Mouse (Mus musculus) neural tube, embryonic 14.5 days (tissue): ENCODE measurements at regions not wholly inside any gene's neighbourhood (a gene's known extent, or its start where the extent isn't known, plus 50 kb on each side); places are given as distances from the start of the nearest gene placed in this dataset. TPM values are rescaled to one million over a fixed set of nuclear protein-coding genes. Genes with fewer than 3 reads are reported as not detected.

Source experiments
- ATAC-seq: fragments of 200-750 bp; cut with Nextera tagmentation; 2 replicates; pipeline ENCODE4 v1.8.0; 2017; ENCODE audit warnings: low read depth, mild to moderate bottlenecking, moderate TSS enrichment, moderate library complexity
- H3K27ac ChIP-seq: fragments of 300-500 bp; sonication (generic); 2 replicates; pipeline ENCODE4 v1.5.1; 2014; ENCODE audit warnings: low read depth, mild to moderate bottlenecking, control low read depth, low read length, moderate library complexity, mixed read lengths
- H3K27me3 ChIP-seq: fragments of 300-500 bp; sonication (generic); 2 replicates; pipeline ENCODE4 v1.6.1; 2014; ENCODE audit warnings: low read length; ENCODE audit not compliant: control insufficient read depth, insufficient read depth
- H3K36me3 ChIP-seq: fragments of 300-500 bp; sonication (generic); 2 replicates; pipeline ENCODE4 v1.6.1; 2014; ENCODE audit warnings: low read length, mixed read lengths; ENCODE audit not compliant: control insufficient read depth, insufficient read depth
- H3K4me1 ChIP-seq: fragments of 300-500 bp; sonication (generic); 2 replicates; pipeline ENCODE4 v1.6.1; 2014; ENCODE audit warnings: low read length; ENCODE audit not compliant: control insufficient read depth, insufficient read depth
- H3K4me2 ChIP-seq: fragments of 300-500 bp; sonication (generic); 2 replicates; pipeline ENCODE4 v1.6.1; 2014; ENCODE audit warnings: mild to moderate bottlenecking, low read depth, low read length, control low read depth
- H3K4me3 ChIP-seq: fragments of 300-500 bp; sonication (generic); 2 replicates; pipeline ENCODE4 v1.5.1; 2014; ENCODE audit warnings: low read depth, low read length, control low read depth, mixed read lengths
- H3K9ac ChIP-seq: fragments of 300-500 bp; sonication (generic); replicated peaks from 2 replicates; pipeline ENCODE4 v1.6.1; 2014; ENCODE audit warnings: low read depth, mild to moderate bottlenecking, control low read depth, low read length, mixed read lengths
- H3K9me3 ChIP-seq: fragments of 300-500 bp; sonication (generic); 2 replicates; pipeline ENCODE4 v1.6.1; 2016; ENCODE audit warnings: low read length; ENCODE audit not compliant: control insufficient read depth
- WGBS: fragments of 180-500 bp; shearing (Covaris S2); extraction: QIAGEN DNeasy Blood & Tissue Kit; methylation state at CpG from one replicate; pipeline ENCODE4 v1.1.7; 2014; 5-methylcytosine and 5-hydroxymethylcytosine counted together
- microRNA-seq: library from miRNA; unstranded; fragments of <30 nt; microRNA quantifications from one replicate; pipeline ENCODE4, GENCODE M21; 2016

DNA sequence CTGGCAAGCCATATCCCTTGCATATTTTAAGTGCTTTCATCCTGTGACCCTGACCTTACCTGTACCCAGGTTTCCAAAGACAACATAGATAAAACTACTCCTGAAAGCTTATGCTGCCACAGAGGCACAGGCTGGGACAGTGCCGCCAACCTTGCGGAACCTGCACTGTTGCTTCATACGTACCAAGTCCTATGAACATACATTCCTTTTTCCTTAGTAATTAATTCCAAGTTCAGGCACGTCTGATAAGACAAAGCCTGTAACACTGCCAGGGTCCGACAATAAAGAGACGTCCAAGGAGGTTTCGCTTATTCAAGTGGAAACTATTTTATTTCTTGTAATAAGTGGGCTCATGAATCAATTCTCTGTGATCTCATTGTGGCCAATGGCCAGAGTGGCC is 70.2 kb upstream of the Pbx1 start:
- Histone ChIP-seq H3K4me1 (no peaks in the 10 kb centered on the region), H3K27ac (no peak overlapping the region), H3K4me2 (no peak overlapping the region), H3K9ac (no peak overlapping the region), H3K9me3 (no peaks in the 10 kb centered on the region), H3K4me3 (no peak overlapping the region), H3K27me3 (no peaks in the 10 kb centered on the region), H3K36me3 (no peaks in the 10 kb centered on the region)
- no peak for ATAC-seq
- 31% methylated on average over 7 of the region's 7 CpGs for WGBS

DNA sequence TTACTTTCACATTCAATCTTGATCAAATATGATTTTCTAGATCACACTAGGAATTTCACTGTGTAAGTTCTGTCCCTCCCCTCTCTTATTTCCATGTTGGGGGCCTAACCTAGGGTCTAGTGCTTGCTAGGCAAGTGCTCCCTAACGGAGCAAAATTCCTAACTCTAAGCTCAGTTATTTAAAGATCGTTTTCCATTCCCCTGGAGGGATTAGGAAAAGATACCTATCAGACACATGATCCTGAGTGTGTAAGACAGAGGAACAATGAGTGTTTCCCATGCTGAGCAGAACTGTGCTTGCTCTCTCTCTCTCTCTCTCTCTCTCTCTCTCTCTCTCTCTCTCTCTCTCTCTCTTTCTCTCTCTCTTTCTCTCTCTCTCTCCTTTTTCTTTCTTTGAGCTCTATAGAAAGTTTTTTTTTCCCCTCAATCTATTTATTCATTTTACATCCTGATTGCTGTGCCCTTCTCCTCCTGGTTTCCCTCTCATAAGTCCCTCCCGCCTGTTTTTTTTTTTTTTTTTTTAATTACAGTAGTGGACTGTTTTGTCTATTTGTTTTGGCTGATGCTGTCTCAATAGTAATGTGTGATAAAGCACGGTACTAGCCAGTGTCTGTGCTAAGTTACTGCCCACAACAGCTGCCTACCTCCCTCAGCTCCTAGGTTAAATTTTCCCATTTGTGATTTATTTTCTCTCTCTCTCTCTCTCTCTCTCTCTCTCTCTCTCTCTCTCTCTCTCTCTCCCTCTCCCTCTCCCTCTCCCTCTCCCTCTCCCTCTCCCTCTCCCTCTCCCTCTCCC is 69.5 kb upstream of the Pbx1 start:
- Histone ChIP-seq H3K9me3 (no peaks in the 10 kb centered on the region), H3K27ac (no peak overlapping the region), H3K4me2 (no peak overlapping the region), H3K4me1 (no peaks in the 10 kb centered on the region), H3K27me3 (no peaks in the 10 kb centered on the region), H3K4me3 (no peak overlapping the region), H3K36me3 (no peaks in the 10 kb centered on the region), H3K9ac (no peak overlapping the region)
- ATAC-seq: no peak
- 47% methylated on average over 4 of the region's 4 CpGs for WGBS

DNA sequence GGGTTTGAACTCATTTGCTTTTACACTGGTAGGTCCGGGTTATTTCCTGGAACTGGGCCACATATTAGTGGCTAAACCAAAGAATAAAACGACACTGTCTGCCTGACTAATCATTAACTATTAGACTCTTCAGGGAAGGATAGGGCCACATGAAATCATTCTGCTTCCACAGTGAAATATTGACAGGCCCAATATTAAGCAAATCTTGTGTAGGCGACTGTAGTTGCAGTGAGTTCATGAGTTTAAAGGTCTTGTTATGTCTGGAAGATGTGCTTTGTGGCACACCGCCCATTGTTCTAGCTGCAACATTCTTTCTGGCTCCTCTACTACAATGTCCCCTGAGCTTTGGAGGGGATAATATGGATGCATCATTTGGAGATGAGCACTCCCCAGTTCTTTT is 65.7 kb upstream of the Pbx1 start:
- H3K9ac ChIP-seq: no peak overlapping the region
- no peak overlapping the region for H3K4me3 ChIP-seq
- no peak overlapping the region for H3K27ac ChIP-seq
- ATAC-seq: no peak
- H3K9me3 ChIP-seq: no peaks in the 10 kb centered on the region
- 82% methylated on average over 4 of the region's 4 CpGs for WGBS
- no peaks in the 10 kb centered on the region for H3K36me3 ChIP-seq
- H3K4me2 ChIP-seq: no peak overlapping the region
- H3K27me3 ChIP-seq: no peaks in the 10 kb centered on the region
- no peaks in the 10 kb centered on the region for H3K4me1 ChIP-seq

DNA sequence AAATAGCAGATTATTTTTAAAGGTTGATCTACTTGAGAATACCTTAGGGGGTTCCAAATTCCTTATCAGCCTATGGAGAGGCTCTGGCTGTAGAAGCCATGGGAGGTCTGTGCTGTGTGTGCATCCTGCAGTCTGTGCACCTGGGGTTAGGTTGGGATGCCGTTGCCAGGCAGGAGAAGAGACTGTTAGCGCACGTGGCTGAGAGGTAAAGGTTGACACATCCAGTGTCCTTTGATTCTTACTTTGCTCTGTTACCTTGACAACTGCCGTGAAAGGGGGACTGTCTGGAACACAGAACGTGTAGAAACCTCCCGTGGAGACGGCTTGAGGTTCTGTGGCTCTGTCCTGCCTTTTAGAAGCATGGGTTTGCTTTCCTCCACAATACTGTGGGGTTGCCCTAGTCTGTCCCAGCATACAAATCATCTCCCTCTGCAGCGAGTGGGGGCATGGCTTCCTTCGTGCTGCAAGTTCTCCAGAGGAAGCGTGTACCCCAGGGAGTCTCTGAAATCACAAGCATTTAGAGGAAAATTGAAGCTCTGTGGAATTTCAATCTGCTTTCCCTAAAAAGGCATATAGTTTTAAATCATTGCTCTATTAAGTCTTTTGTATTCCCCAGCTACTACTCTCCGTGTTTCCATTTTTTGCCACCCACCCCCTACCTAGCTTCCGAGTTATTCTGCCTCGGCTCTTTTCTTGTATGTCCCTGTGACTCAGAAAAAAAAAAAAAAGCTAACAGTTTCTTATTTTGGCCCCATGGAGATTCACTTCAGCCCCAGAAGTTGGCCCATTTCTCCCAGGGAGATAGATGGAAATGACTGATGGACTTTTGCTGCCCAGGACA is 63.8 kb upstream of the Pbx1 start:
- Histone ChIP-seq H3K9ac (no peak overlapping the region), H3K27me3 (no peaks in the 10 kb centered on the region), H3K36me3 (no peaks in the 10 kb centered on the region), H3K4me1 (no peaks in the 10 kb centered on the region), H3K27ac (no peak overlapping the region), H3K4me2 (no peak overlapping the region), H3K9me3 (no peaks in the 10 kb centered on the region), H3K4me3 (no peak overlapping the region)
- no peak for ATAC-seq
- WGBS: 37% methylated on average over 13 of the region's 13 CpGs

DNA sequence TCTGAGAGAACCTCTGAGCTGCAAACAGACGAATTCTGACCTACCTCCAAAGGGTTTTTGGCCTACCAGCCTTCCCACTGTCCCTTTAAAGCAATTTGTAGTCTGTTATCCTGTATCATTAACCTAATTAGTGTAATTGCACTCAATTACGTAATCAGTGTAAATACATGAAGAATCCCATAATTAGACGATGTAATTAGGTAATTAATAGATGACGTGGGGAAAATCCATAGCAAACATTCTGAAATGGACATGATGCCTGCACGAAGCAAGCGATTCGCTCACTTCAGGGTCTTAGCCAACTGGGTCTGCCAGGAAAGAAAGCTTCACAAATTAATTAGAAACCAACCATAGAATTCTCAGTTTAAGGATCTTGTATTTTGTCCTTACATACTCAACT is 55.4 kb upstream of the Pbx1 start:
- Histone ChIP-seq H3K4me1 (no peaks in the 10 kb centered on the region), H3K27me3 (no peaks in the 10 kb centered on the region), H3K9ac (no peak overlapping the region), H3K9me3 (no peaks in the 10 kb centered on the region), H3K36me3 (no peaks in the 10 kb centered on the region), H3K27ac (no peak overlapping the region), H3K4me3 (no peak overlapping the region), H3K4me2 (no peak overlapping the region)
- WGBS: 68% methylated on average over 7 of the region's 7 CpGs
- no peak for ATAC-seq

DNA sequence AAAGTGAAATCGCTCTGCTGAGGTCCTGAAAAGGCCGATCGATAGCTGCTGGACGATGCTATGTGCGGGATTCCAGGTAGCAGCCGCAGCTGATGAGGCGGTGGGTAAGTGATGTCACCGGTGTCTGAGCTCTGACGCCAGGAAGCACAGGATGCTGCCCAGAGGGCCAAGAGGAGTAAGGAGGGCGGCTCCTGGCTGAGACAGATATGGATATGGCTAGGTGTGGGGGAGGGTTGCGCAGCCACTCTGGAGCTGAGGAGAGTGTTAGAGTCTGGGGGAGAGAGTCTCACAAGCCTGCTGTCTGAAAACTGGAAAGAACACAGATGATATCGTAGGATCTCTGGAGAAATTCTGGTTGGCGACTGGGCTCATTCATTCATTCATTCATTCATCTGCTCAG is 51.6 kb upstream of the Pbx1 start:
- H3K4me3 ChIP-seq: no peak overlapping the region
- no peak overlapping the region for H3K4me2 ChIP-seq
- no peaks in the 10 kb centered on the region for H3K9me3 ChIP-seq
- no peaks in the 10 kb centered on the region for H3K27me3 ChIP-seq
- ATAC-seq: no peak
- no peak overlapping the region for H3K27ac ChIP-seq
- H3K36me3 ChIP-seq: no peaks in the 10 kb centered on the region
- WGBS: 87% methylated on average over 13 of the region's 13 CpGs
- no peaks in the 10 kb centered on the region for H3K4me1 ChIP-seq
- no peak overlapping the region for H3K9ac ChIP-seq

Small RNA genes lying in the stretch of these regions (microRNA-seq; reads per million reads assigned to microRNA genes)
- gene Mir6348: not detected
- gene Mir6354: not detected
